Mouse (Mus musculus): ENCODE measurements at regions not wholly inside any gene's neighbourhood (a gene's known extent, or its start where the extent isn't known, plus 50 kb on each side); places are given as distances from the start of the nearest gene placed in this dataset.
A peak's percentile ranks its signal among the peaks of the same experiment; 100 is the strongest.

DNA sequence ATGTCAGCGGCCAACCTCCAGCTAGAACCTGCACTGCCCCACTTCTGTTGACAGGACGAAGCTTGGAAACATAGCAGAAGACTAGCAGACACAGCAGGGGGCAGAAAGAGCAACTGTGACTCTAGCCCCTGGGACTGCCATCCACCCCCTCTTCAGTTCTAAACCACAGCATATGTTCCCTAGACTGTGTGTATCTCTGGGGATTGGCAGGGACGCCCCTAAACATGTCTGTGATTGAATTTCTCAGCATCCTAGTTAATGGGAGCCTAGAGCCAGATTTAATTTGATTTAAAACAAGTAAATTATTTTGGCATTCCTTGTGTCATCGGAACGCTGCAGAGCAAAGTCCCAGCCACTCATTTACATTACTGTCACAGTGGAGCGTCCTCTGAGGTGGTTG is 228.7 kb downstream of the Rps15a start:
- Histone ChIP-seq H3K4me3 (ENCODE audit: insufficient read depth, low read length) (no peak overlapping the region), H3K27ac (ENCODE audit: insufficient read depth, low read length) (no peak overlapping the region), H3K4me1 (ENCODE audit: control insufficient read depth, insufficient read depth, low read length) (no peaks in the 10 kb centered on the region)
- TF ChIP-seq POLR2A (IDR thresholded peaks at IDR 0.05; ENCODE audit: low read depth, low read length) (no peak), CTCF (IDR thresholded peaks at IDR 0.05; ENCODE audit: borderline replicate concordance, insufficient read depth, low read length) (no peak)

DNA sequence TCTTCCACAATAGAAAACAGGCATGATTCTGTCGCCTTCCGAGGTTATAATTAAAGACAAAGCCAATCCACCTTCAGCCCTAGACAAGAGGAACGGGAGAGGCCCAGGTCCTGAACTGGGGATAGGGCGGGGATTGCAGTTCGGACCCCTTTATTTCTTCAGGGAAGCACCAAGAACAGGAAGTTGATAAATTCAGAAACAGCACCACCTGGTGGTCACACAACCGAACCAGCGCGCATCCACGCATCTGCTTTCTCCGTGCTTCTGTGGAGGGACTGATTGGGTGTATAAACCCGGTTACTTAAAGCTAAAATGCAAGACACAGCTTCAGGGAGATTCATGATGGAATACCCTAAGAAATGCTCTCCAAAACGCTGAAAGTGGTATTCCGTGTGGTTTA is 233.2 kb downstream of the Rps15a start:
- H3K4me1 ChIP-seq (ENCODE audit: control insufficient read depth, insufficient read depth, low read length), result no peaks in the 10 kb centered on the region
- TF ChIP-seq CTCF (IDR thresholded peaks at IDR 0.05; ENCODE audit: borderline replicate concordance, insufficient read depth, low read length) (peak; percentile 72; the same call in 1 of the 2 replicates), POLR2A (IDR thresholded peaks at IDR 0.05; ENCODE audit: low read depth, low read length) (no peak)
- H3K27ac ChIP-seq (ENCODE audit: insufficient read depth, low read length), result no peak overlapping the region
- H3K4me3 ChIP-seq (ENCODE audit: insufficient read depth, low read length), result no peak overlapping the region

DNA sequence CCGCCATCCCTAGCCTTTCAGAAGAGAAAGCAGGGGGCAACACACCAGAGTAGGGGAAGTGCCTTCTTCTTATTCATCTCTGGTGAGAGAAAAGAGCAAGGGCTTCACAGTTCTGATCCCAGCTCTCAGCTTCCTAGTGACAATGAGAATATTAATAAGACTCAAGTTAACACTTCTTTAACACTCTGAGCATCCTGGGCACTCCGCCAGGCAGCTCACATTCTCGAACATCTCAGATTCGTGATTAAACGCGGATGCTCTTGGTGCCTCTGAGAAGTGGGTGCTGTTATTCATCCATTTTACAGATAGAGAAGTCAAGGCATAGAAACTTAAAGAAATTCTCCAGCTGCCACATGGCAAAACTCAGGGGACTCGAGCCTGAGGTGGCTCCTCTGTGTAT is 237.1 kb downstream of the Rps15a start:
- Histone ChIP-seq H3K4me3 (ENCODE audit: insufficient read depth, low read length) (no peak overlapping the region), H3K27ac (ENCODE audit: insufficient read depth, low read length) (no peak overlapping the region), H3K4me1 (ENCODE audit: control insufficient read depth, insufficient read depth, low read length) (no peaks in the 10 kb centered on the region)
- no peak for TF ChIP-seq POLR2A (IDR thresholded peaks at IDR 0.05; ENCODE audit: low read depth, low read length)
- TF ChIP-seq CTCF (IDR thresholded peaks at IDR 0.05; ENCODE audit: borderline replicate concordance, insufficient read depth, low read length), result no peak

DNA sequence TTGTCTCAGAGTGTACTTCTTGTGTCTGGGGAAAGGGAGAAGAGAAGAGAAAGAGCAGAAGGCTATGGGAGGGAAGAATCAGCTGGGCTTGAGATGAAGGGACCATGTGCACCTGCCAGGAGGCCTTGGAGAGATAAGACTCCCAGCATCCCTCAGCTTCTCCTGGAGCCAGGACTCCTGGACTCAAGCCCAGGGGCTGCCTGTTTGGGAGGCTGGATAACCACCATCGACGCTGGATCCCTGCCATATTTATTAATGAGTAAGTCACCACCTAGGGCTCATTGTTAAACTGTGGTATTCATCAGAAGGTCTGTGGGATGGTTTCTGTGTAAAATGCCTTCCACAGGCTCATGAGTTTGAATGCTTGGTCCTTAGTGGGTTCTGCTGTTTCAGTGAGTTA is 240.7 kb downstream of the Rps15a start:
- TF ChIP-seq CTCF (IDR thresholded peaks at IDR 0.05; ENCODE audit: borderline replicate concordance, insufficient read depth, low read length), result no peak
- no peak for TF ChIP-seq POLR2A (IDR thresholded peaks at IDR 0.05; ENCODE audit: low read depth, low read length)
- H3K27ac ChIP-seq (ENCODE audit: insufficient read depth, low read length), result no peak overlapping the region
- H3K4me3 ChIP-seq (ENCODE audit: insufficient read depth, low read length), result no peak overlapping the region
- no peaks in the 10 kb centered on the region for H3K4me1 ChIP-seq (ENCODE audit: control insufficient read depth, insufficient read depth, low read length)

DNA sequence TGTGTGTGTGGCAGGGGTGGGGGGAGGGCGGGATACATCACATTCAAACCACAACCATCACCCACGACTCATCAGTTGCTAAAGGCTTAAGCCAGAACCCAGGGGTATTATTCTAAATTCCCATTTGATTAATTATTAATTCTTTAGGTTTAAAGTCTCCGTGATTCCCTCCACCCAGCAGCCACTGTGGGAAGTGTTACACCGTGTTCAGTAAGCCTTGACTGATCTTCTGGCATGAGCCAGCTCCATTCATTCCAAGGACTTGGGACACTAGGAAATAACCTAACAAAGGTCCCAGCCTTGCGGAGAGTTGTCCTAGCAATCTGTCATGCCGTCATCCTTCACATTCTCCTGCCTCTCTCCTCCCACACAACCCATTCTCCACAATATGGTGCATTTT is 256.6 kb downstream of the Rps15a start:
- no peak overlapping the region for H3K4me3 ChIP-seq (ENCODE audit: insufficient read depth, low read length)
- peaks cover 3% of the 10 kb centered on the region; the same call in 1 of the 2 replicates for H3K4me1 ChIP-seq (ENCODE audit: control insufficient read depth, insufficient read depth, low read length)
- no peak overlapping the region for H3K27ac ChIP-seq (ENCODE audit: insufficient read depth, low read length)
- TF ChIP-seq POLR2A (IDR thresholded peaks at IDR 0.05; ENCODE audit: low read depth, low read length), result no peak
- TF ChIP-seq CTCF (IDR thresholded peaks at IDR 0.05; ENCODE audit: borderline replicate concordance, insufficient read depth, low read length), result no peak

DNA sequence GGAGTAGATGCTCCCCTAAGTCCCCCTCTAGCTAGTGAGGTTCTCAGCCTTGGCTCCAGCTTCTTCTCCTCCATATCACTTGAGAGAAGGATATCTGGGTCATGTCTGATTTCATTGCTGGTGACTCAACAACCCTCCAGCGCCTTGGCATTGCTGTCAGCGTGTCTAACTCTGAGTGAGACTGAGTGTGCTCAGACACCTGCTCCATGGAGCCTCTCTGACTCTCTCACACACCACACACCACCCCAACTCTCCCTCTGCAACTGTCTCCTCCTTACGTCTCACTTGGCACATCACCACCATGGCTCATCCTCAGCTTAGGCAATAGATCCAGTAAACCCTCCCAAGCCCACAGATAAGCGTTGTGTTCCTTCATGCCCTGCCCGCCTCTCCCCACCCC is 260.0 kb downstream of the Rps15a start:
- TF ChIP-seq POLR2A (IDR thresholded peaks at IDR 0.05; ENCODE audit: low read depth, low read length), result no peak
- no peak for TF ChIP-seq CTCF (IDR thresholded peaks at IDR 0.05; ENCODE audit: borderline replicate concordance, insufficient read depth, low read length)
- Histone ChIP-seq H3K4me1 (ENCODE audit: control insufficient read depth, insufficient read depth, low read length) (no peaks in the 10 kb centered on the region), H3K27ac (ENCODE audit: insufficient read depth, low read length) (no peak overlapping the region), H3K4me3 (ENCODE audit: insufficient read depth, low read length) (no peak overlapping the region)

DNA sequence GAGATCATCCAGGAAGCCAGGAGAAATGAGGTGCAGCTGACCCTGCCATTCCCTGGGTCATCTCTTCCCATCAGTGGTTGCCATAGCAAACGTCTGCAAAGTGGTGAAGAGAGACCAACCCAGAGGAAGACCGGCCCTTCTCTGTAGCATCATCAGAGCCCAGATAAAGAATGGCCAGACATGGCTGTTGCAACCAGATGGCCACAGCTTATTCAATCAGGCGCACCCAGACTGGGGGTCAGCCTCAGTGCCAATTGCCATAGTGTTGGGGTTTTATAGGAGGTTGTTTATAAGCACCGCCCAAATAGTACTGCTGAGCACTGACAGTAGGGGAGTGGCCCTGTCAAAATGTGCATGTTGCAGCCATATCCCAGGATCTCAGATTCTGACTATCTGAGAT is 262.3 kb downstream of the Rps15a start:
- no peak overlapping the region for H3K27ac ChIP-seq (ENCODE audit: insufficient read depth, low read length)
- TF ChIP-seq POLR2A (IDR thresholded peaks at IDR 0.05; ENCODE audit: low read depth, low read length) (no peak), CTCF (IDR thresholded peaks at IDR 0.05; ENCODE audit: borderline replicate concordance, insufficient read depth, low read length) (no peak)
- no peaks in the 10 kb centered on the region for H3K4me1 ChIP-seq (ENCODE audit: control insufficient read depth, insufficient read depth, low read length)
- H3K4me3 ChIP-seq (ENCODE audit: insufficient read depth, low read length), result no peak overlapping the region

DNA sequence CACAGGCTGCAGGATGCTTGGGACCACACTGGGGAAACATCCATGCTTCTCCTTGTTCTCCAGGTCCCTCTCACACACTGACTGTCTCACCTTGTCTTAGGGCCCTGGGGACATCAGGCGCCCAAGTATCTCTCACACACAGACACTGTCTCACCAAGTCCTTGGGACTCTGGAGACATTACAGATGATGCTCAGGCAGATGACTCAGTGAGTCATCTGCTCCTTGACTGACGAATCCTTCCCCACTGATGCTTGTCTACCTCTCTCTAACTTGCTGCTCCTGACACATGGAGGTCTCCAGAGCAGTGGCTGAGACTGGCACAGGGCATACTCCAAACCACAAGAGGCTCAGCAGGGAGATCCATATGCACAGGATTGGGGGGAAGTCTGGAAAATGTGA is 263.1 kb downstream of the Rps15a start:
- no peak for TF ChIP-seq POLR2A (IDR thresholded peaks at IDR 0.05; ENCODE audit: low read depth, low read length)
- no peak for TF ChIP-seq CTCF (IDR thresholded peaks at IDR 0.05; ENCODE audit: borderline replicate concordance, insufficient read depth, low read length)
- H3K4me1 ChIP-seq (ENCODE audit: control insufficient read depth, insufficient read depth, low read length), result no peaks in the 10 kb centered on the region
- H3K27ac ChIP-seq (ENCODE audit: insufficient read depth, low read length), result no peak overlapping the region
- no peak overlapping the region for H3K4me3 ChIP-seq (ENCODE audit: insufficient read depth, low read length)

DNA sequence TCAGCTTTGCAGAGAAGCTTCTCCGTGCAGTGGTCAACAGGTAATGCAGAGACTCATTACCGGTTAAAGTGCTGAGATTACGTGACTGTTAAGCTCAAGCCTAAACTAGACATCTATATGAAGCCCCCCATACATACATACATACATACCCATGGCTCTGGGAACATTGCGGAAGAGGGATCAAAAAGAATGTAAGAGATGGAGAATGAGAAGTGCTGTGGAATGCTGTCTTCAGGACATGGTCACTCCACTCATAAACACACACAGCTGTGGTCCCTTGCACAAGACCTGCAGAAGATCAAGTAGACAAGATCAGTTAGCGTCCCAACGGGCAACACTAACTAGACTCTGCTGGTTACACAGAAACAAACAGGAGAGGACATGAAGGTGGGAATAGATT is 265.2 kb downstream of the Rps15a start:
- no peak for TF ChIP-seq CTCF (IDR thresholded peaks at IDR 0.05; ENCODE audit: borderline replicate concordance, insufficient read depth, low read length)
- TF ChIP-seq POLR2A (IDR thresholded peaks at IDR 0.05; ENCODE audit: low read depth, low read length), result no peak
- no peaks in the 10 kb centered on the region for H3K4me1 ChIP-seq (ENCODE audit: control insufficient read depth, insufficient read depth, low read length)
- no peak overlapping the region for H3K27ac ChIP-seq (ENCODE audit: insufficient read depth, low read length)
- H3K4me3 ChIP-seq (ENCODE audit: insufficient read depth, low read length), result no peak overlapping the region

DNA sequence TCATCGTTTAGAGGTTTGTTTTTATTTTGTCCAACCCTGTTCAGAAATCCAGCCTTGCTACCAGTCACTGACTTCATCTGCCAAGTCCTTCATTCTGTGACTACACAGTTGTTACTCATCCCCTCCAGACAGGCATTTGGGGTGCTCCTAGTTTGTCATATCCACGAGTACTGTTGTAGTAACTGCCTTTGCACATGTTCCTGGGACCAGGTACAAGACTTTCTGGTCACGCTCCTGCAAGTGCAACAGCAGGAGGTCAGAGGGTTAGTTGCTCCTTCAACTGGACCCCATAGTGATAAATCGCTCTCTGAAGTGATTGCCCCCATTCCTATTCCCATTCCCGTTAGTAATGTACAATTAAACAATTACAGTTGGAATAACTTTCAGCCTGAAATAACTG is 269.9 kb downstream of the Rps15a start:
- TF ChIP-seq CTCF (IDR thresholded peaks at IDR 0.05; ENCODE audit: borderline replicate concordance, insufficient read depth, low read length) (no peak), POLR2A (IDR thresholded peaks at IDR 0.05; ENCODE audit: low read depth, low read length) (no peak)
- Histone ChIP-seq H3K27ac (ENCODE audit: insufficient read depth, low read length) (no peak overlapping the region), H3K4me1 (ENCODE audit: control insufficient read depth, insufficient read depth, low read length) (no peaks in the 10 kb centered on the region), H3K4me3 (ENCODE audit: insufficient read depth, low read length) (no peak overlapping the region)

DNA sequence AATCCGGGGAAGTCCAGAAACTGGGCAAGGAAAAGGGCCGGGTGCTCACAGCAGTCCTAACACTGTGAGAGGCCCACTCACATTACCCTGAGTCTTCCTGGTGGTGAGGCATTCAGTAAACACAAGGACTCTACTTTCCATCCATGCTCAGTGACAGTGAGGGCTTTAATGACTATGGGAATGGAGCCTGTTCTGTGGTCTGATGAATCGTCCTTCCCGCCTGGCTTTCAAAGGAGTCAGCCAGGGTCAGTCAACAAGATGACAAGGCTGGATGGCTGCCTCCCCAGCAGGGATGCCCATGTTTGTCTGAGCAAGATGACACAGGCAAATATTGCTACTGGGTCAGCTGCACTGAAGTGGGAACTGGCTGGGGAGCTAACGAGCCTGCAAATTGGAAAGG is 273.2 kb downstream of the Rps15a start:
- Histone ChIP-seq H3K4me3 (ENCODE audit: insufficient read depth, low read length) (no peak overlapping the region), H3K4me1 (ENCODE audit: control insufficient read depth, insufficient read depth, low read length) (no peaks in the 10 kb centered on the region), H3K27ac (ENCODE audit: insufficient read depth, low read length) (no peak overlapping the region)
- no peak for TF ChIP-seq POLR2A (IDR thresholded peaks at IDR 0.05; ENCODE audit: low read depth, low read length)
- TF ChIP-seq CTCF (IDR thresholded peaks at IDR 0.05; ENCODE audit: borderline replicate concordance, insufficient read depth, low read length), result no peak

Measured in embryonic fibroblast, embryonic 13.5 days (primary cell).